Mouse (Mus musculus): ENCODE data around the gene Rassf3.

GRCm38 (mm10) chr10:121486350-121486749 is 10.2 kb upstream of the Rassf3 start:
- no peak for TF ChIP-seq CTCF (IDR thresholded peaks at IDR 0.05; ENCODE audit: extremely low read depth, insufficient read depth, insufficient read length, insufficient replicate concordance)
- TF ChIP-seq POLR2A (IDR thresholded peaks at IDR 0.05; ENCODE audit: low read depth, low read length), result no peak
